Mouse (Mus musculus): ENCODE results near the gene C5ar2.
"Not testable (repeated sequence)": the region's sequence is repeated elsewhere in the genome, so short reads cannot be mapped to it uniquely, and the experiment has no call there.

GRCm38 (mm10) chr7:16255963-16256362 lies 12.0 kb upstream of the C5ar2 start:
- not testable (repeated sequence) for TF ChIP-seq CTCF, POLR2A (IDR thresholded peaks at IDR 0.05; ENCODE audit: insufficient read depth, low read depth, low read length)
